Mouse (Mus musculus): Measurements from ENCODE around the gene Tanc1. TPM values are rescaled to one million over a fixed set of nuclear protein-coding genes. Genes with fewer than 3 reads are reported as not detected.
"Not testable (repeated sequence)": the region's sequence is repeated elsewhere in the genome, so short reads cannot be mapped to it uniquely, and the experiment has no call there.

Tanc1 gene
- polyA plus RNA-seq, 1 experiment from 2014 or later = 40.7 TPM

GRCm38 (mm10) chr2:59831831-59832230 is 220.0 kb downstream of the Tanc1 start:
- no peak for DNase-seq (ENCODE audit: low spot score)
- Histone ChIP-seq H3K27ac (peak overlapping the region; percentile 90; the same call in 1 of the 2 replicates), H3K9me3 (no peaks in the 10 kb centered on the region), H3K4me1 (peaks cover 78% of the 10 kb centered on the region), H3K36me3 (peaks cover 44% of the 10 kb centered on the region), H3K4me3 (no peak overlapping the region), H3K27me3 (ENCODE audit: insufficient read depth, poor library complexity, severe bottlenecking) (no peaks in the 10 kb centered on the region)
- 81% methylated on average over 7 of the region's 7 CpGs for WGBS

- WGBS = 76% methylated on average over 8 of the region's 8 CpGs
- Histone ChIP-seq H3K36me3 (peaks cover 91% of the 10 kb centered on the region), H3K4me1 (peaks cover 46% of the 10 kb centered on the region), H3K4me3 (no peak overlapping the region), H3K27ac (no peak overlapping the region), H3K27me3 (ENCODE audit: insufficient read depth, poor library complexity, severe bottlenecking) (no peaks in the 10 kb centered on the region), H3K9me3 (no peaks in the 10 kb centered on the region)
- no peak for DNase-seq (ENCODE audit: low spot score)
These were observed 227.0 kb downstream of the Tanc1 start for GRCm38 (mm10) chr2:59838825-59839224.

- Histone ChIP-seq H3K4me3 (no peak overlapping the region), H3K27me3 (ENCODE audit: insufficient read depth, poor library complexity, severe bottlenecking) (no peaks in the 10 kb centered on the region), H3K36me3 (peaks cover 92% of the 10 kb centered on the region), H3K27ac (no peak overlapping the region), H3K9me3 (no peaks in the 10 kb centered on the region), H3K4me1 (peaks cover 36% of the 10 kb centered on the region)
- DNase-seq (ENCODE audit: low spot score) = no peak
- 80% methylated on average over 2 of the region's 2 CpGs for WGBS
These were observed 227.9 kb downstream of the Tanc1 start for GRCm38 (mm10) chr2:59839755-59840154.

- no peaks in the 10 kb centered on the region for H3K9me3 ChIP-seq
- DNase-seq (ENCODE audit: low spot score) = no peak
- peaks cover 35% of the 10 kb centered on the region for H3K4me1 ChIP-seq
- WGBS = 82% methylated on average over 4 of the region's 4 CpGs
- no peak overlapping the region for H3K4me3 ChIP-seq
- H3K27ac ChIP-seq = no peak overlapping the region
- peaks cover 92% of the 10 kb centered on the region for H3K36me3 ChIP-seq
- H3K27me3 ChIP-seq (ENCODE audit: insufficient read depth, poor library complexity, severe bottlenecking) = no peaks in the 10 kb centered on the region
These were observed 228.3 kb downstream of the Tanc1 start for GRCm38 (mm10) chr2:59840191-59840590.

- WGBS = 50% methylated on average over 12 of the region's 12 CpGs
- H3K9me3 ChIP-seq = no peaks in the 10 kb centered on the region
- peaks cover 35% of the 10 kb centered on the region for H3K4me1 ChIP-seq
- H3K36me3 ChIP-seq = peaks cover 85% of the 10 kb centered on the region
- peak overlapping the region; percentile 76 for H3K27ac ChIP-seq
- no peaks in the 10 kb centered on the region for H3K27me3 ChIP-seq (ENCODE audit: insufficient read depth, poor library complexity, severe bottlenecking)
- H3K4me3 ChIP-seq = no peak overlapping the region
- DNase-seq (ENCODE audit: low spot score) = no peak
These were observed 229.5 kb downstream of the Tanc1 start for GRCm38 (mm10) chr2:59841189-59841939.

GRCm38 (mm10) chr2:59841944-59842343 is 230.1 kb downstream of the Tanc1 start:
- DNase-seq (ENCODE audit: low spot score) = no peak
- Histone ChIP-seq H3K9me3 (no peaks in the 10 kb centered on the region), H3K4me1 (peaks cover 35% of the 10 kb centered on the region), H3K36me3 (peaks cover 82% of the 10 kb centered on the region), H3K27me3 (ENCODE audit: insufficient read depth, poor library complexity, severe bottlenecking) (no peaks in the 10 kb centered on the region), H3K27ac (peak overlapping the region; percentile 76), H3K4me3 (no peak overlapping the region)
- WGBS = 82% methylated on average over 11 of the region's 11 CpGs

GRCm38 (mm10) chr2:59842556-59843008 is 230.7 kb downstream of the Tanc1 start:
- H3K9me3 ChIP-seq = no peaks in the 10 kb centered on the region
- H3K4me3 ChIP-seq = no peak overlapping the region
- no peaks in the 10 kb centered on the region for H3K27me3 ChIP-seq (ENCODE audit: insufficient read depth, poor library complexity, severe bottlenecking)
- H3K4me1 ChIP-seq = peaks cover 35% of the 10 kb centered on the region
- peak overlapping the region; percentile 76 for H3K27ac ChIP-seq
- 64% methylated on average over 6 of the region's 6 CpGs for WGBS
- DNase-seq (ENCODE audit: low spot score) = no peak
- peaks cover 75% of the 10 kb centered on the region for H3K36me3 ChIP-seq

GRCm38 (mm10) chr2:59843156-59843555 is 231.3 kb downstream of the Tanc1 start:
- DNase-seq (ENCODE audit: low spot score) = no peak
- Histone ChIP-seq H3K4me3 (no peak overlapping the region), H3K27me3 (ENCODE audit: insufficient read depth, poor library complexity, severe bottlenecking) (no peaks in the 10 kb centered on the region), H3K9me3 (no peaks in the 10 kb centered on the region), H3K27ac (peak overlapping the region; percentile 76; the same call in 1 of the 2 replicates), H3K4me1 (peaks cover 35% of the 10 kb centered on the region), H3K36me3 (peaks cover 69% of the 10 kb centered on the region)
- WGBS = 84% methylated on average over 21 of the region's 21 CpGs

GRCm38 (mm10) chr2:59843848-59844247 is 232.0 kb downstream of the Tanc1 start:
- H3K4me1 ChIP-seq = peaks cover 36% of the 10 kb centered on the region
- no peak overlapping the region for H3K27ac ChIP-seq
- H3K9me3 ChIP-seq = no peaks in the 10 kb centered on the region
- H3K36me3 ChIP-seq = peaks cover 63% of the 10 kb centered on the region
- H3K27me3 ChIP-seq (ENCODE audit: insufficient read depth, poor library complexity, severe bottlenecking) = no peaks in the 10 kb centered on the region
- 88% methylated on average over 6 of the region's 6 CpGs for WGBS
- H3K4me3 ChIP-seq = no peak overlapping the region
- no peak for DNase-seq (ENCODE audit: low spot score)

GRCm38 (mm10) chr2:59851885-59852284 is 240.0 kb downstream of the Tanc1 start:
- not testable (repeated sequence) for H3K27me3 ChIP-seq (ENCODE audit: insufficient read depth, poor library complexity, severe bottlenecking); H3K9me3 ChIP-seq; DNase-seq (ENCODE audit: low spot score); H3K27ac ChIP-seq; H3K4me3 ChIP-seq
- H3K4me1 ChIP-seq = peaks cover 12% of the 10 kb centered on the region
- H3K36me3 ChIP-seq = peaks cover 29% of the 10 kb centered on the region
- 83% methylated on average over 5 of the region's 5 CpGs for WGBS

GRCm38 (mm10) chr2:59852916-59853315 is 241.1 kb downstream of the Tanc1 start:
- DNase-seq (ENCODE audit: low spot score) = no peak
- 89% methylated on average over 11 of the region's 11 CpGs for WGBS
- H3K4me3 ChIP-seq = no peak overlapping the region
- H3K27ac ChIP-seq = no peak overlapping the region
- no peaks in the 10 kb centered on the region for H3K9me3 ChIP-seq
- peaks cover 39% of the 10 kb centered on the region for H3K36me3 ChIP-seq
- peaks cover 12% of the 10 kb centered on the region for H3K4me1 ChIP-seq
- no peaks in the 10 kb centered on the region for H3K27me3 ChIP-seq (ENCODE audit: insufficient read depth, poor library complexity, severe bottlenecking)

GRCm38 (mm10) chr2:59853543-59853942 is 241.7 kb downstream of the Tanc1 start:
- Histone ChIP-seq H3K36me3 (peaks cover 43% of the 10 kb centered on the region), H3K4me3 (no peak overlapping the region), H3K4me1 (peaks cover 7% of the 10 kb centered on the region), H3K27ac (no peak overlapping the region), H3K9me3 (no peaks in the 10 kb centered on the region), H3K27me3 (ENCODE audit: insufficient read depth, poor library complexity, severe bottlenecking) (no peaks in the 10 kb centered on the region)
- WGBS = 88% methylated on average over 10 of the region's 10 CpGs
- peak; percentile 55 for DNase-seq (ENCODE audit: low spot score)

GRCm38 (mm10) chr2:59854363-59854762 is 242.5 kb downstream of the Tanc1 start:
- H3K9me3 ChIP-seq = no peaks in the 10 kb centered on the region
- peaks cover 49% of the 10 kb centered on the region for H3K36me3 ChIP-seq
- H3K27ac ChIP-seq = no peak overlapping the region
- no peaks in the 10 kb centered on the region for H3K27me3 ChIP-seq (ENCODE audit: insufficient read depth, poor library complexity, severe bottlenecking)
- H3K4me1 ChIP-seq = peaks cover 7% of the 10 kb centered on the region; the same call in 1 of the 2 replicates
- H3K4me3 ChIP-seq = no peak overlapping the region
- peak; percentile 38 for DNase-seq (ENCODE audit: low spot score)
- 86% methylated on average over 9 of the region's 9 CpGs for WGBS
